Mouse (Mus musculus) CH12.LX (cell line): Measurements from ENCODE around the gene Zfp784.
"Not testable (repeated sequence)": the region's sequence is repeated elsewhere in the genome, so short reads cannot be mapped to it uniquely, and the experiment has no call there.

Experiments
- CTCF ChIP-seq, 2 experiments: IDR thresholded peaks in 1 of 2; conservative IDR thresholded peaks in 1 of 2; 2 replicates each; pipeline ENCODE4 v1.5.1; 2011 to 2012; ENCODE audit warnings: low read depth in 2 of 2, low read length in 2 of 2, improper control_type of control experiment in 1 of 2, inconsistent platforms in 1 of 2, mild to moderate bottlenecking in 1 of 2, moderate library complexity in 1 of 2
- ELF1 ChIP-seq: IDR thresholded peaks from 2 replicates; pipeline ENCODE4 v1.6.1; 2014; ENCODE audit warnings: low read depth, mild to moderate bottlenecking, inconsistent platforms, low read length, improper control_type of control experiment
- EP300 ChIP-seq: IDR thresholded peaks from 2 replicates; pipeline ENCODE4 v1.6.1; 2011; ENCODE audit warnings: low read length, improper control_type of control experiment
- ETS1 ChIP-seq: conservative IDR thresholded peaks from 2 replicates; pipeline ENCODE4 v1.6.1; 2012; ENCODE audit warnings: low read depth, mild to moderate bottlenecking, inconsistent platforms, low read length, improper control_type of control experiment, moderate library complexity
- KAT2A ChIP-seq: IDR thresholded peaks from 2 replicates; pipeline ENCODE4 v1.6.1; 2012; ENCODE audit warnings: low read length, improper control_type of control experiment, inconsistent platforms; ENCODE audit not compliant: insufficient replicate concordance
- MAFK ChIP-seq: IDR thresholded peaks from 2 replicates; pipeline ENCODE4 v1.6.1; 2011; ENCODE audit warnings: low read length, improper control_type of control experiment; ENCODE audit not compliant: insufficient replicate concordance
- MAX ChIP-seq: IDR thresholded peaks from 2 replicates; pipeline ENCODE4 v1.6.1; 2011; ENCODE audit warnings: low read length, improper control_type of control experiment
- MEF2A ChIP-seq: IDR thresholded peaks from 2 replicates; pipeline ENCODE4 v1.6.1; 2014; ENCODE audit warnings: low read depth, mild to moderate bottlenecking, inconsistent platforms, low read length, improper control_type of control experiment, borderline replicate concordance
- POLR2A ChIP-seq: IDR thresholded peaks from 2 replicates; pipeline ENCODE4 v1.6.1; 2011; ENCODE audit warnings: low read depth, mild to moderate bottlenecking, improper control_type of control experiment, low read length
- SMC3 ChIP-seq: IDR thresholded peaks from 2 replicates; pipeline ENCODE4 v1.6.1; 2011; ENCODE audit warnings: low read depth, low read length, improper control_type of control experiment
- TBP ChIP-seq: conservative IDR thresholded peaks from 2 replicates; pipeline ENCODE4 v1.6.1; 2011; ENCODE audit warnings: low read depth, low read length, improper control_type of control experiment
- ZMIZ1 ChIP-seq: IDR thresholded peaks from 2 replicates; pipeline ENCODE4 v1.6.1; 2012; ENCODE audit warnings: low read depth, mild to moderate bottlenecking, inconsistent platforms, low read length, improper control_type of control experiment
- ZNF384 ChIP-seq: IDR thresholded peaks from 2 replicates; pipeline ENCODE4 v1.6.1; 2012; ENCODE audit warnings: low read depth, low read length, improper control_type of control experiment, inconsistent platforms

GRCm38 (mm10) chr7:5002876-5003275, 35.4 kb downstream of the Zfp784 start:
- TF ChIP-seq CTCF (conservative IDR thresholded peaks at IDR 0.05 in 1 of 2, IDR thresholded peaks at IDR 0.05 in 1 of 2; ENCODE audit: low read depth in 2 of 2, low read length in 2 of 2); POLR2A; MAX; ELF1; ZNF384; SMC3; TBP; KAT2A; MAFK; ZMIZ1; ETS1; MEF2A; EP300: not testable (repeated sequence)
